Mouse (Mus musculus) E14TG2a.4 (cell line): ENCODE results near the gene Yaf2.

Experiments used
- CTCF ChIP-seq: conservative IDR thresholded peaks from 2 replicates; pipeline ENCODE4 v1.5.1; 2014; ENCODE audit warnings: low read length
- POU5F1 ChIP-seq: IDR thresholded peaks from 2 replicates; pipeline ENCODE4 v1.6.1; 2014; ENCODE audit warnings: low read length, borderline replicate concordance

DNA sequence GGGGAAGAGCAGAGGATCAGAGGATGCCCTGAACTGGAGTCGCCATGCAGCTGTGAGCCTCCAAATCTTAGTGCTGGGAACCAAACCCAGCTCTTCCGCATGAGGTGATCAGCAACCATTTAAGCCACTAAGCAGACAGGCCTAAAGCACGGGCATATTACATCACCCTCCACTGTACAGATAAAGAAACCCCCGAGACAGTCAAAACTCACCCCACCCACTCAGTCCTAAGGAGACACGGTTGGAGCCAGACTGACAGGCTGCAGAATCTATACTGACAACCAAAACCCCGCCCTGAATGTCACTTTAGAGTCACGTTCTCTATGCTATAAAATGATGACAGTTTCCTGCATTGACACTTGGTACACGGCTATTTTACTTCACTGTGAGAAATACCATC is 83.6 kb downstream of the Yaf2 start:
- TF ChIP-seq POU5F1 (no peak), CTCF (no peak)
